Comparison of ENCODE assay signal across 8 mouse cellular contexts in the genomic region with DNA sequence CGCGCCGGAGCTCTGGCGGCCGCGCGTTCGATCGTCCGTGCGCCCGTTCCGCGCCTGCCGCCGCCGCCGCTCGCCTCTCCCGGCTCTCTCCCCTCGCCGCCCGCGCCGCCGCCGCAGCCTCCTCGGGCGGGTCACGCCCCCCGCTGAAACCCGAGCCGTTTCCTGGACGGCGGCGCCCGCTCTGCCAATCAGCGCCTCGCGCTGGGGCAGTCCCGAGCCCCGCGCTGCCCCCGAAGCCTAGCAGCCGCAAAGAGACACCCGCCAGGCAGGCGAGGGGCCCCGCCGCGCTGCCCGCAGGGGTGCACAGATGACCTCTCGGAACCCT.
DNase-seq lines count a peak whose midpoint lies in the region; ATAC-seq and TF ChIP-seq lines count a peak whose summit lies in the region.

No protein-coding gene starts in this region.

- intact Hi-C loops in heart, adult 2 months (cut with DNase I) = no loop called here

- H3K4me2 ChIP-seq in intestine, postnatal 0 days (replicated peaks; ENCODE audit: low read depth) = peak overlapping the region; percentile 90
- peak overlapping the region; percentile 49 for H3K4me2 ChIP-seq in liver, embryonic 14.5 days (ENCODE audit: low read depth)
- peak overlapping the region; percentile 88 for H3K4me2 ChIP-seq in neural tube, embryonic 12.5 days (replicated peaks)

- whole genome bisulfite sequencing in embryonic facial prominence, embryonic 10.5 days = 1% methylated on average over 52 of the region's 52 CpGs
- WGBS in heart, adult 2 months = 1% methylated on average over 36 of the region's 52 CpGs
- under 1% methylated on average over 38 of the region's 52 CpGs for WGBS in intestine, postnatal 0 days
- WGBS in liver, embryonic 14.5 days (ENCODE audit: insufficient replicate concordance) = under 1% methylated on average over 45 of the region's 52 CpGs
- 1% methylated on average over 49 of the region's 52 CpGs for WGBS in neural tube, embryonic 12.5 days

- peak overlapping the region; percentile 94 for H3K27ac ChIP-seq in embryonic facial prominence, embryonic 10.5 days (replicated peaks)
- no peak overlapping the region; the same call in 1 of the 2 replicates for H3K27ac ChIP-seq in heart, adult 2 months
- H3K27ac ChIP-seq in intestine, postnatal 0 days (ENCODE audit: low read depth, low read length) = peak overlapping the region; percentile 68; the same call in 1 of the 2 replicates
- no peak overlapping the region for H3K27ac ChIP-seq in liver, embryonic 14.5 days
- H3K27ac ChIP-seq in neural tube, embryonic 12.5 days = peak overlapping the region; percentile 72

- H3K4me1 ChIP-seq in erythroblast, embryonic 14.5 days (ENCODE audit: control insufficient read depth) = no peaks in the 10 kb centered on the region
- peaks cover 78% of the 10 kb centered on the region for H3K4me1 ChIP-seq in embryonic facial prominence, embryonic 10.5 days
- no peaks in the 10 kb centered on the region for H3K4me1 ChIP-seq in heart, adult 2 months (ENCODE audit: control insufficient read depth, insufficient read depth, low read length)
- 0 out of 2 replicates have a peak, but pooled peaks cover 2% of the 10 kb centered on the region for H3K4me1 ChIP-seq in intestine, postnatal 0 days (replicated peaks; ENCODE audit: control insufficient read depth, insufficient read depth, low read length)
- H3K4me1 ChIP-seq in liver, embryonic 14.5 days (replicated peaks; ENCODE audit: control insufficient read depth in 2 of 2, insufficient read depth in 2 of 2, low read length in 1 of 2) = no peaks in the 10 kb centered on the region
- H3K4me1 ChIP-seq in neural tube, embryonic 12.5 days = peaks cover 45% of the 10 kb centered on the region

- peaks cover 44% of the 10 kb centered on the region for H3K27me3 ChIP-seq in erythroblast, embryonic 14.5 days (ENCODE audit: control insufficient read depth)
- H3K27me3 ChIP-seq in embryonic facial prominence, embryonic 10.5 days (replicated peaks; ENCODE audit: low read depth, poor library complexity, severe bottlenecking) = peaks cover 65% of the 10 kb centered on the region
- H3K27me3 ChIP-seq in heart, adult 2 months (ENCODE audit: control insufficient read depth, insufficient read depth, low read length) = no peaks in the 10 kb centered on the region; the same call in 1 of the 2 replicates
- no peaks in the 10 kb centered on the region for H3K27me3 ChIP-seq in intestine, postnatal 0 days (replicated peaks; ENCODE audit: control insufficient read depth, insufficient read depth, low read length)
- peaks cover 36% of the 10 kb centered on the region for H3K27me3 ChIP-seq in liver, embryonic 14.5 days (ENCODE audit: control insufficient read depth, insufficient read depth, low read length)
- no peaks in the 10 kb centered on the region for H3K27me3 ChIP-seq in neural tube, embryonic 12.5 days (replicated peaks)

- no peaks in the 10 kb centered on the region for H3K9me3 ChIP-seq in erythroblast, embryonic 14.5 days (ENCODE audit: control insufficient read depth, low read length)
- H3K9me3 ChIP-seq in embryonic facial prominence, embryonic 10.5 days = no peaks in the 10 kb centered on the region
- no peaks in the 10 kb centered on the region for H3K9me3 ChIP-seq in intestine, postnatal 0 days (ENCODE audit: control insufficient read depth)
- H3K9me3 ChIP-seq in liver, embryonic 14.5 days (ENCODE audit: control insufficient read depth, low read length) = no peaks in the 10 kb centered on the region
- H3K9me3 ChIP-seq in neural tube, embryonic 12.5 days = no peaks in the 10 kb centered on the region

- peak overlapping the region; percentile 53 for H3K9ac ChIP-seq in heart, adult 2 months (ENCODE audit: low read depth, low read length)
- H3K9ac ChIP-seq in intestine, postnatal 0 days (ENCODE audit: low read depth, low read length) = peak overlapping the region; percentile 52
- no peak overlapping the region for H3K9ac ChIP-seq in liver, embryonic 14.5 days (replicated peaks)
- peak overlapping the region; percentile 86 for H3K9ac ChIP-seq in neural tube, embryonic 12.5 days

- TF ChIP-seq POLR2A in heart, adult 2 months (IDR thresholded peaks at IDR 0.05; ENCODE audit: insufficient read depth, low read depth, low read length) = no peak

- peak; percentile 95 for DNase-seq in embryonic facial prominence, embryonic 10.5 days (ENCODE audit: low spot score)
- peak; percentile 84 to 87 for DNase-seq in heart, adult 2 months
- peak; percentile 11 to 17 (median 11) for DNase-seq in liver, embryonic 14.5 days (ENCODE audit: low read depth in 3 of 3, low spot score in 3 of 3)
- DNase-seq in thymus, postnatal 25 days = peak; percentile 16

- no peaks in the 10 kb centered on the region for H3K36me3 ChIP-seq in erythroblast, embryonic 14.5 days (ENCODE audit: control insufficient read depth)
- H3K36me3 ChIP-seq in embryonic facial prominence, embryonic 10.5 days (replicated peaks) = peaks cover 8% of the 10 kb centered on the region
- H3K36me3 ChIP-seq in heart, adult 2 months (ENCODE audit: control insufficient read depth, insufficient read depth, low read length) = no peaks in the 10 kb centered on the region
- H3K36me3 ChIP-seq in intestine, postnatal 0 days (ENCODE audit: control insufficient read depth, insufficient read depth) = no peaks in the 10 kb centered on the region; the same call in 1 of the 2 replicates
- no peaks in the 10 kb centered on the region for H3K36me3 ChIP-seq in liver, embryonic 14.5 days (replicated peaks; ENCODE audit: control insufficient read depth, insufficient read depth, low read depth)
- no peaks in the 10 kb centered on the region for H3K36me3 ChIP-seq in neural tube, embryonic 12.5 days

- no peak for TF ChIP-seq EP300 in heart, adult 2 months (IDR thresholded peaks at IDR 0.05; ENCODE audit: insufficient read depth, low read depth, low read length)
- no peak for TF ChIP-seq EP300 in liver, embryonic 14.5 days (IDR thresholded peaks at IDR 0.05; ENCODE audit: low read depth)

- H3K4me3 ChIP-seq in erythroblast, embryonic 14.5 days (replicated peaks) = peak overlapping the region; percentile 55
- peak overlapping the region; percentile 86 for H3K4me3 ChIP-seq in embryonic facial prominence, embryonic 10.5 days
- H3K4me3 ChIP-seq in heart, adult 2 months = peak overlapping the region; percentile 64
- peak overlapping the region; percentile 65 for H3K4me3 ChIP-seq in intestine, postnatal 0 days (ENCODE audit: low read depth, low read length)
- peak overlapping the region; percentile 48 to 55 for H3K4me3 ChIP-seq in liver, embryonic 14.5 days (ENCODE audit: insufficient read depth in 1 of 2, low read depth in 2 of 2, low read length in 2 of 2)
- peak overlapping the region; percentile 77 for H3K4me3 ChIP-seq in neural tube, embryonic 12.5 days

- H3K79me2 ChIP-seq in heart, adult 2 months (replicated peaks; ENCODE audit: control insufficient read depth, insufficient read depth, low read length) = no peaks in the 10 kb centered on the region

- no peak for ATAC-seq in erythroblast, adult 5-6 weeks (replicated peaks; ENCODE audit: low FRiP score, poor library complexity, severe bottlenecking)
- peak; percentile 89 for ATAC-seq in intestine, postnatal 0 days
- peak; percentile 74 for ATAC-seq in liver, embryonic 14.5 days (ENCODE audit: insufficient read depth)
- peak; percentile 28; the same call in 1 of the 2 replicates for ATAC-seq in neural tube, embryonic 12.5 days (ENCODE audit: low FRiP score, low read depth)

- TF ChIP-seq CTCF in heart, adult 2 months (IDR thresholded peaks at IDR 0.05) = no peak
- no peak for TF ChIP-seq CTCF in intestine, postnatal 0 days (IDR thresholded peaks at IDR 0.05; ENCODE audit: low read depth)
- TF ChIP-seq CTCF in liver, embryonic 14.5 days (IDR thresholded peaks at IDR 0.05; ENCODE audit: low read depth) = no peak

Comparison
In these comparisons a context has a peak if more than half of its experiments do, and no peak if none do; other contexts are left out.
1. DNase-seq: peak in every context shown above with its lines; median percentile 95 in embryonic facial prominence, embryonic 10.5 days; 86 in heart, adult 2 months; 16 in thymus, postnatal 25 days; 11 in liver, embryonic 14.5 days.
2. H3K27ac ChIP-seq: peak in embryonic facial prominence, embryonic 10.5 days (single experiment), intestine, postnatal 0 days (single experiment) and neural tube, embryonic 12.5 days (single experiment); none in heart, adult 2 months (single experiment) and liver, embryonic 14.5 days (single experiment).
3. Peak in every context shown above with its lines, with median percentiles within 50 percentile points of each other: H3K4me3 ChIP-seq and H3K4me2 ChIP-seq.